Mouse (Mus musculus): ENCODE data around the gene Tor1b. TPM values are rescaled to one million over a fixed set of nuclear protein-coding genes. Genes with fewer than 3 reads are reported as not detected.

Tor1b gene
- polyA plus RNA-seq, 1 experiment, result 19.9 TPM

GRCm38 (mm10) chr2:31006434-31006833 lies 53.7 kb downstream of the Tor1b start:
- TF ChIP-seq GATA1 (IDR thresholded peaks at IDR 0.05; ENCODE audit: low read length), result peak; percentile 97

DNA sequence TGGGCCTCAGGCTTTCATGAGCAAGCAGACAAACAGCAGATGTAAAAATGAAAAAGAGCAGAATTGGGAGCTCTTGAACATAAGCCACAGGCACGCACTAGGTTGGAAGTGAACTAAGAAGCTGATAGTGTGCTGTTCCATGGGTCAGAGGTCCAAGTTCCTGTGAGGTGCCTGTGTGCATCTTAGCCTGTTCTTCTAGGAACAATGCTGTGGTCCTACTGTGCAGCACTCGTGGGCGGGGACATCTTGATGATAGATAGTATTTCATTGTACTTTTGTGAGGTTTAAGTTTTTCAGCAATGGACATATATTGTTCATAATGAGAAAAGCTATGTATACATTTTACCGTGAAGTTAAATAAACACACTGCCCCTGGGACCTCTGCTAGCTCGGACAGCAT lies 54.4 kb downstream of the Tor1b start:
- no peak for TF ChIP-seq GATA1 (IDR thresholded peaks at IDR 0.05; ENCODE audit: low read length)

Other genes with a start within 250 kb of the Tor1b start
- gene 1700001O22Rik, start 149.3 kb upstream of the Tor1b start, polyA plus RNA-seq (2012), result not detected in 2 replicates
- gene Ntmt1, start 145.1 kb upstream of the Tor1b start, polyA plus RNA-seq (2012), result 68.9 and 78.9 TPM in 2 replicates
- gene Asb6, start 122.6 kb upstream of the Tor1b start, polyA plus RNA-seq (2012), result 44.5 and 49.3 TPM in 2 replicates
- gene Prrx2, start 118.0 kb upstream of the Tor1b start, polyA plus RNA-seq (2012), result not detected in 2 replicates
- gene Ptges, start 23.1 kb upstream of the Tor1b start, polyA plus RNA-seq (2012), result not detected in 2 replicates
- 95.5 and 111 TPM in 2 replicates for gene Tor1a, start 15.0 kb downstream of the Tor1b start, polyA plus RNA-seq (2012)
- 10.4 and 24.1 TPM in 2 replicates for gene BC005624, start 29.2 kb downstream of the Tor1b start, polyA plus RNA-seq (2012)
- 6.3 and 9.2 TPM in 2 replicates for gene Usp20, start 29.3 kb downstream of the Tor1b start, polyA plus RNA-seq (2012)
- 56.4 and 90.3 TPM in 2 replicates for gene Fnbp1, start 189.0 kb downstream of the Tor1b start, polyA plus RNA-seq (2012)
- gene Gpr107, start 199.4 kb downstream of the Tor1b start, polyA plus RNA-seq (2012), result 7.7 and 8.7 TPM in 2 replicates

All from G1E-ER4 (cell line).